Mouse (Mus musculus) small intestine, adult 2 months (tissue): ENCODE results near the gene Gm20547. TPM values are rescaled to one million over a fixed set of nuclear protein-coding genes. Genes with fewer than 3 reads are reported as not detected.
A peak's percentile ranks its signal among the peaks of the same experiment; 100 is the strongest.

Experiments used
- H3K27ac ChIP-seq: fragments of 200-500 bp; 2 replicates; pipeline ENCODE4 v1.5.1; 2012; ENCODE audit warnings: low read depth, low read length, control low read depth, inconsistent platforms; ENCODE audit not compliant: insufficient read depth
- H3K27me3 ChIP-seq: fragments of 200-500 bp; 2 replicates; pipeline ENCODE4 v1.6.1; 2012; ENCODE audit warnings: mild to moderate bottlenecking, moderate library complexity, low read length, inconsistent platforms; ENCODE audit not compliant: control insufficient read depth, insufficient read depth
- H3K36me3 ChIP-seq: fragments of 200-500 bp; 2 replicates; pipeline ENCODE4 v1.6.1; 2012; ENCODE audit warnings: mild to moderate bottlenecking, low read length, control low read depth, inconsistent platforms; ENCODE audit not compliant: control insufficient read depth, insufficient read depth
- H3K4me1 ChIP-seq: fragments of 200-500 bp; 2 replicates; pipeline ENCODE4 v1.6.1; 2012; ENCODE audit warnings: low read length, inconsistent platforms, mixed read lengths; ENCODE audit not compliant: control insufficient read depth, insufficient read depth, insufficient read length
- H3K4me3 ChIP-seq: fragments of 200-500 bp; 2 replicates; pipeline ENCODE4 v1.5.1; 2012; ENCODE audit warnings: low read depth, mild to moderate bottlenecking, control low read depth, inconsistent platforms, low read length, moderate library complexity
- CTCF ChIP-seq: fragments of 200-500 bp; IDR thresholded peaks from 2 replicates; pipeline ENCODE4 v1.5.1; 2012; ENCODE audit warnings: low read depth, mild to moderate bottlenecking, control low read depth, inconsistent platforms, low read length, moderate library complexity, mixed read lengths; ENCODE audit not compliant: insufficient replicate concordance, insufficient read length; ENCODE audit errors: extremely low read depth
- POLR2A ChIP-seq: fragments of 200-500 bp; IDR thresholded peaks from 2 replicates; pipeline ENCODE4 v1.6.1; 2012; ENCODE audit warnings: low read depth, mild to moderate bottlenecking, control low read depth, inconsistent platforms, low read length, moderate library complexity
- WGBS: fragments of 180-500 bp; shearing (Covaris S2); methylation state at CpG from one replicate; pipeline ENCODE4 v1.1.7; 2018; 5-methylcytosine and 5-hydroxymethylcytosine counted together
- polyA plus RNA-seq: library from polyadenylated mRNA; depleted of rRNA; stranded (reverse); fragments of >200 nt; gene quantifications from 2 replicates; pipeline ENCODE4 v1.2.3, GENCODE M21; 2012; rRNA removed

Gm20547 gene
- not detected in 2 replicates for polyA plus RNA-seq

DNA sequence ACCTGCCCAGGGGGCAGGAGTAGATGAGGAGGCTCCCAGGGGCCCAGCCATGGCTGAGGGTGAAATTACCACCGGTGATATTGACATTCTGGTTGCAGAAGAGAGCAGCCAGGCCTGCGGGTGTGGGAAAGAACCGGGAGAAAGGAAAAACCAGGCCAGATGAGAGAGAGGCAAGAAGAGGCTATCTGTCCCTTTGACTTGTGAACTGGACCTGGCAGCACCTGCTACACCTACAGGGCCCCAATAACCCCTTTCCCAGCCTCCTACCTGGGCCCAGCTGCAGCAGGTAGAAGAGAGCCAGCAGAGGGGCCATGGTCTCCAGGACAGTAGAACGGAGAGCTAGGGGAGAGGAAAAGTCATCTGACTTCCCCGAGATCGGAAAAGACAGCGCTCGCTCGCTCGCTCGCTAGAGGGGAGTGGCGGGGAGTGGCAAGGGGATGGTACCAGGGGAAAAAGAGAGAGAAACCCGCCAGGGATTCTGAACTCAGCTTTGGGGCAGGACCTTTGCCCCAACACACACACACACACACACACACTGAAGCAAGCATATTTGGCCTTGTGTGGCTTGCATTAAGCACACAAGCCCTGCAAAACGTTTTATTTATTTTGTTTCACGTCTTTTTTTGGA is at the start of gene Gm20547:
Gm20547 (minus strand) TSS at position 360 of the 628 bp plus-strand sequence.
- TF ChIP-seq CTCF (no peak), POLR2A (no peak)
- Histone ChIP-seq H3K4me1 (peaks cover 10% of the 10 kb centered on the region), H3K27ac (no peak within 1 kb of the TSS), H3K36me3 (no peaks in the 10 kb centered on the region), H3K27me3 (no peaks in the 10 kb centered on the region), H3K4me3 (peak within 1 kb of the TSS; percentile 50)
- WGBS, result 6% methylated on average over 15 of the region's 15 CpGs

DNA sequence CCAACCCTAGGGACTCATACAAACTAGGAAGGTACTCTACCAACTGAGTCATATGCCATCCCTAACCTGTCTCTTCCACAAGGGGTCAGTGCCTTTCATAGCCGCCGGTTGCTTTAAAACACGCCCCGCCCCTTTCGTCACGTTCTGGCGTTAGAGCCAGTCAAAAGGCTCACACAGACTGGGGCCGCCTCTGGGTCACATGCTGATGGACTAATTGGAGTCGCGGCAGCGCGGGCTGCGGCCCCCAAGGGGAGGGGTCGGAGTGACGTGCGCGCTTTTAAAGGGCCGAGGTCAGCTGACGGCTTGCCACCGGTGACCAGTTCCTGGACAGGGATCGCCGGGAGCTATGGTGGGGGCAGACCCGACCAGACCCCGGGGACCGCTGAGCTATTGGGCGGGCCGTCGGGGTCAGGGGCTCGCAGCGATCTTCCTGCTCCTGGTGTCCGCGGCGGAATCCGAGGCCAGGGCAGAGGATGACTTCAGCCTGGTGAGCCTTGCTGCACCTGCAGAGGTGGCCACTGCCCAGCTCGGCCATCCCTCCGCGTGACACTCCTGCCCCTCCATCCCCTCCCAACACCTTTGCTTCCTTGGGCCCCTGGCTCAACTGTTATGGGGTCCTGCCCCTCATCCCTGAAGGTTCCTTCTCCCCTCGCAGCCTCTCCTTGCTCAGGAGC is 49.4 kb upstream of the Gm20547 start, which contains the start of gene Neu1:
Neu1 (plus strand) TSS at position 193 of the 674 bp plus-strand sequence.
- TF ChIP-seq POLR2A (peak; percentile 84; the same call in 1 of the 2 replicates), CTCF (peak; percentile 64; the same call in 1 of the 2 replicates)
- Histone ChIP-seq H3K4me1 (peaks cover 16% of the 10 kb centered on the region), H3K36me3 (peaks cover 33% of the 10 kb centered on the region), H3K27ac (peak within 1 kb of the TSS; percentile 10; the same call in 1 of the 2 replicates), H3K4me3 (peak within 1 kb of the TSS; percentile 81), H3K27me3 (no peaks in the 10 kb centered on the region)
- under 1% methylated on average over 38 of the region's 38 CpGs for WGBS

DNA sequence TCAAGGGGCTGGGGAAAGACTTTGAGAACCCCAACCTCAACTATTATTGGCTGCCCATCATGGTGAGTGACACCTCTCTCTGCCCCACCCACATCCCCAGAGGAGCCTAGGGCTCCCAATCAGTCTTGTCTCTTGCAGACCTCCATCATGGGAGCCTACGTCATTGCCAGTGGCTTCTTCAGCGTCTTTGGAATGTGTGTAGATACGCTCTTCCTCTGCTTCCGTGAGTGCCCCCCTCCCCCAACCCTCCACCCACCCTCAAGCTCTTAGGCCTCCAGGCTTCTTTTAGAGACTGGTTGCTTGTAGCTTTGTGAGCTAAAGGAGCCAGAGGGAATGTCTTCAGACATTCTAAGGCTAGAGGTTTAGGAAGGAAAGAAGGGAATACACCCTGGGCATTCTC is 47.0 kb upstream of the Gm20547 start:
- Histone ChIP-seq H3K4me1 (peaks cover 8% of the 10 kb centered on the region), H3K27ac (no peak overlapping the region), H3K36me3 (peaks cover 21% of the 10 kb centered on the region), H3K27me3 (no peaks in the 10 kb centered on the region), H3K4me3 (no peak overlapping the region)
- WGBS, result 82% methylated on average over 4 of the region's 4 CpGs
- no peak for TF ChIP-seq POLR2A
- no peak for TF ChIP-seq CTCF

DNA sequence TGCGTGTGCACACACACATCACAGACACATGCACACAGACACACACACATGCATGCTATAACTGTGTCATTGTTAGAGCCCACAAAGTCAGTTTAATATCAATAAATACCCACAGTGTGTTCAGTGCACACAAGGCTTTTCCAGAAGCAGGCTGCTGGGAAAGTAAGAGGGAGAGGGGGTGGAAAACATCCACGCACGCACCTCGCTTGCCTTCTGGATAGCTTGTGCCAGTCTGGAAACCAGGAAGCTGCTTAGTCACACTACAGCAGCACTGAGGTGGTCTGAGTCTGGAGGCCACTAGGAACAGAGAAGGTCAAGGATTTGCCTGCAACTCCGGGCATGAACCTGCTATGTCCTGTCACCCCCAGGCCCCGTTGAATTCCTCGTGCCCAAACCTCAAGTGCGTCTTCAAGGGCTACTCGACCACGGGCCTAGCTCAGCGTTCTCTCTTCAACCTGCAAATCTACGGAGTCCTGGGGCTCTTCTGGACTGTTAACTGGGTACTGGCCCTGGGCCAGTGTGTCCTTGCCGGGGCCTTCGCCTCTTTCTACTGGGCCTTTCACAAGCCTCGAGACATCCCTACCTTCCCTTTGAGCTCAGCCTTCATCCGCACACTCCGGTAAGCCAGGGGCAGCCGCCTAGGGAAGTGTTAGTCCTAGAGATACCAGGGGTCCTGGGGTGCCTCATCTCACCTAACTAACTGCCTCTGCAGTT is 45.6 kb upstream of the Gm20547 start:
- 90% methylated on average over 18 of the region's 18 CpGs for WGBS
- H3K27ac ChIP-seq, result no peak overlapping the region
- H3K4me3 ChIP-seq, result no peak overlapping the region
- TF ChIP-seq CTCF (no peak), POLR2A (no peak)
- peaks cover 6% of the 10 kb centered on the region for H3K4me1 ChIP-seq
- H3K36me3 ChIP-seq, result peaks cover 21% of the 10 kb centered on the region
- no peaks in the 10 kb centered on the region for H3K27me3 ChIP-seq

DNA sequence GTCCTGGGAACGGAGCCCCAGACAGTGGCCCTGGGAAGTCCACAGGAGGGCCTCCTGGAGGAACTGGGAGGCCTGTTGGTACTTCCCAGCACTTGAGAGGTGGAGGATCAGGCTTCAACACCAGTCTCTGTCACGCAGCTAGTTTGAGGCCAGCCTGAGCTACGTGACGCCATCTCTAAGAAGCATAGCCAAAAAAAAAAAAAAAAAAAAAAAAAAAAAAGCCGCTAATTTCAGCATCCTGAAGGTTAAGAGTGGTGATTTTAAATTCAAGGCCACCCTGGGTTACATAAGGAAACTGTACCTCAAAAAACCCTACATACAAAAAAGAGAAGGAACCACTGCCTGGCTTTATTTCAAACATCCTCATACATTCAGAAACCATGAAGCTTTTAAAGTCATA is 42.4 kb upstream of the Gm20547 start:
- peaks cover 20% of the 10 kb centered on the region for H3K36me3 ChIP-seq
- no peaks in the 10 kb centered on the region for H3K4me1 ChIP-seq
- no peaks in the 10 kb centered on the region for H3K27me3 ChIP-seq
- TF ChIP-seq CTCF (no peak), POLR2A (no peak)
- 73% methylated on average over 5 of the region's 5 CpGs for WGBS
- no peak overlapping the region for H3K27ac ChIP-seq
- no peak overlapping the region for H3K4me3 ChIP-seq

DNA sequence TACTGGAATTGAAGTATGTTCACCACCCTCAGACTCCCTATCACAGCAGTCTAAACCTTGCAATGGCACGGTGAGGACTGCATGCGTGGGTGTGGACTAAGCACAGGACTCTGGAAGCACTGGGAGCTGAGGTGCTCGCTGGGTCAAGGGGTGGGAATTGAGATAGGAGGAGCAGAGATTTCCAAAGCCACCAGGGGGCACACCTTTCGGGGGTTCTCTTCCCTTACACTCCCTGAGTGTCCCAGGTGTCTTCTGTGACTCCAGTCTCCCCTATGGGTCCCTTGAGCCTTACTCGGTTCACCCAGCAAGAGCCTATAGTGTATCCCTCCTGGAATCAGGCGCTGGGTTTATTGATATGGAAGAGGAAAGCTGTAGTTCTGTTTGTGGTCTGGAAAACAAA is 41.1 kb upstream of the Gm20547 start:
- H3K4me1 ChIP-seq, result peaks cover 2% of the 10 kb centered on the region; the same call in 1 of the 2 replicates

More for the DNA sequence above, 41.1 kb upstream of the Gm20547 start:
- WGBS, result 53% methylated on average over 6 of the region's 6 CpGs
- Histone ChIP-seq H3K27ac (no peak overlapping the region), H3K27me3 (no peaks in the 10 kb centered on the region), H3K36me3 (peaks cover 15% of the 10 kb centered on the region), H3K4me3 (no peak overlapping the region)
- TF ChIP-seq CTCF (peak; percentile 20; the same call in 1 of the 2 replicates), POLR2A (no peak)
